Mouse (Mus musculus) C2C12 (cell line): ENCODE results near the gene Wfdc11.

ENCODE experiments used
- CTCF ChIP-seq: IDR thresholded peaks from one replicate; pipeline ENCODE4 v1.5.1; 2011; ENCODE audit not compliant: control insufficient read depth, insufficient read depth, insufficient read length
- MAX ChIP-seq: IDR thresholded peaks from one replicate; pipeline ENCODE4 v1.6.1; 2011; ENCODE audit warnings: mild to moderate bottlenecking, control low read depth
- MYOG ChIP-seq: IDR thresholded peaks from one replicate; pipeline ENCODE4 v1.6.1; 2011; ENCODE audit not compliant: control insufficient read depth, insufficient read length; ENCODE audit errors: extremely low read depth
- USF1 ChIP-seq: IDR thresholded peaks from one replicate; pipeline ENCODE4 v1.6.1; 2011; ENCODE audit warnings: low read depth, mild to moderate bottlenecking, control low read depth, moderate library complexity

DNA sequence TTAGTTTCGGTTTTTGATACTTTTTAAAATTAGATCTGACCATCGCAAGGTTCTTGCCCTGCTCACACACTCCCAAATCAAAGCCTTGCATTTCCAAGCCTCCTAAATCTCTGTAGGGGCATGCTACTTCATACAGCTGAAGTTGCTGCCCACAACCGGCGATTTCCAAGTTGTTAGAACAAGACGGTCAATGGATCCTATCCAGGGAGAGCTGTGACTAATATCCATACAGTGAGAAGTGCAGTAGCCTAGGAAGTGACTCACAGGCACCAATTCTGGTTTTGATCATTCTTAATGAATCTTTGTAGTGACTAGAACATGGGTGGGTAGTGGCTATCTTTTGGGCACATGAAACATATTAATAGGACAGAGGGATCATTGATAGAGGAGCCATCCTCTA lies 27.9 kb upstream of the Wfdc11 start:
- TF ChIP-seq USF1 (no peak), MAX (no peak), CTCF (no peak), MYOG (no peak)
